Mouse (Mus musculus) olfactory bulb, adult 2 months (tissue): Measurements from ENCODE around the gene Nek11.

Experiments used
- CTCF ChIP-seq: fragments of 200-500 bp; IDR thresholded peaks from 2 replicates; pipeline ENCODE4 v1.5.1; 2012; ENCODE audit warnings: low read depth, mild to moderate bottlenecking, low read length, moderate library complexity; ENCODE audit not compliant: insufficient read depth
- POLR2A ChIP-seq: fragments of 200-500 bp; IDR thresholded peaks from 2 replicates; pipeline ENCODE4 v1.6.1; 2012; ENCODE audit warnings: mild to moderate bottlenecking, low read depth, low read length, moderate library complexity; ENCODE audit not compliant: insufficient read depth

DNA sequence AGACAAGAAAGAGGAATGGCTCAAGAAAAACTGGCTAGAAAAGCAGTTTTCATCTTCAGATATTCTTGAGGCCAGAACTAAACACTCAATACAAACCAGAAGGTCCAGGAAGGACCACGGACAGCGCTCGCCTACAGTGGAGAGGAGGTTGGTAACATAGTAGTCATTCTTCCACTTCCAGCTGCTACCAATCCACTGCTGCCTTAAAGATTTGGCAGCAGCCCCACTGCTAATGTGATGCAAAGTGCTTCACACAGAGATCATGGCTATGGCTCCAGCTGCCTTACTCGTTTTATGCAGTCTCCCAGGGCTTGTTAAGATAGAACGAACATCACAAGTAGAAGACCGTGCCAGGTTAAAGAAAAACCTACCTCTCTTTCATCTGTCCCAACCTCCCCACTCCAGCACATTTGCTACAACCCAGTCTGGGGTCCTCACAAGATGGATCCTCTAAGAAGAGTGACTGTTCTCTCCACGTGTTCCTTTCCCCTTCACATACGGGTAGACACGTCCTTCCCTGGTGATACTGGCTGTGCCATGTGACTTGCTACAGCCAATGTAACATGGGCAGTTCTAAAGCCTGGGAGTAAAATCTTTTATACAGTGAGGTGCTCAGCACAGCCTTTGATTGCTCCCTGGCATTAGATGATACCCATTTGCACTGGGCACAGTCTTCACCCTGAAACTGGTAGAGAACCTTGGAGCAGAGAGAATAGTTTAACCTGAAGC lies 85.6 kb downstream of the Nek11 start:
- no peak for TF ChIP-seq CTCF
- no peak for TF ChIP-seq POLR2A
